Mouse (Mus musculus): ENCODE data around the gene Akt2.

Akt2 gene

GRCm38 (mm10) chr7:27591266-27592216 lies at the start of gene Akt2:
TSS of gene Akt2 (plus strand) at chr7:27591552.
- peak; percentile 79 to 85 for DNase-seq (ENCODE audit: low spot score in 2 of 2)

GRCm38 (mm10) chr7:27541922-27542321 lies 49.4 kb upstream of the Akt2 start:
- DNase-seq (ENCODE audit: low spot score in 2 of 2) = no peak

GRCm38 (mm10) chr7:27542392-27543033 lies 48.8 kb upstream of the Akt2 start:
- peak; percentile 73 to 86 for DNase-seq (ENCODE audit: low spot score in 2 of 2)

GRCm38 (mm10) chr7:27543065-27543464 lies 48.3 kb upstream of the Akt2 start:
- DNase-seq (ENCODE audit: low spot score in 2 of 2) = no peak

GRCm38 (mm10) chr7:27543851-27544250 lies 47.5 kb upstream of the Akt2 start:
- DNase-seq (ENCODE audit: low spot score in 2 of 2) = no peak

- DNase-seq (ENCODE audit: low spot score in 2 of 2) = no peak
Measured at GRCm38 (mm10) chr7:27544675-27545370, 46.5 kb upstream of the Akt2 start.

GRCm38 (mm10) chr7:27549597-27549996 lies 41.8 kb upstream of the Akt2 start:
- no peak for DNase-seq (ENCODE audit: low spot score in 2 of 2)

- DNase-seq (ENCODE audit: low spot score in 2 of 2) = no peak
Measured at GRCm38 (mm10) chr7:27552070-27552469, 39.3 kb upstream of the Akt2 start.

GRCm38 (mm10) chr7:27552931-27553513 lies 38.3 kb upstream of the Akt2 start, which contains the start of the genes Pld3 and 2310022A10Rik:
TSS of gene Pld3 (minus strand) at chr7:27553218.
TSS of gene 2310022A10Rik (plus strand) at chr7:27553233.
- peak; percentile 85 to 94 for DNase-seq (ENCODE audit: low spot score in 2 of 2)

- DNase-seq (ENCODE audit: low spot score in 2 of 2) = no peak
Measured at GRCm38 (mm10) chr7:27560291-27560887, 31.0 kb upstream of the Akt2 start.

GRCm38 (mm10) chr7:27560978-27561377 lies 30.4 kb upstream of the Akt2 start:
- no peak for DNase-seq (ENCODE audit: low spot score in 2 of 2)

GRCm38 (mm10) chr7:27569580-27570224 lies 21.6 kb upstream of the Akt2 start:
- DNase-seq (ENCODE audit: low spot score in 2 of 2) = no peak

GRCm38 (mm10) chr7:27572133-27572532 lies 19.2 kb upstream of the Akt2 start:
- DNase-seq (ENCODE audit: low spot score in 2 of 2) = no peak

- DNase-seq (ENCODE audit: low spot score in 2 of 2) = no peak
Measured at GRCm38 (mm10) chr7:27574124-27574880, 17.1 kb upstream of the Akt2 start.

- DNase-seq (ENCODE audit: low spot score in 2 of 2) = no peak
Measured at GRCm38 (mm10) chr7:27576914-27577313, 14.4 kb upstream of the Akt2 start.

GRCm38 (mm10) chr7:27577589-27577988 lies 13.8 kb upstream of the Akt2 start:
- no peak for DNase-seq (ENCODE audit: low spot score in 2 of 2)

- no peak for DNase-seq (ENCODE audit: low spot score in 2 of 2)
Measured at GRCm38 (mm10) chr7:27578465-27578864, 12.9 kb upstream of the Akt2 start.

- DNase-seq (ENCODE audit: low spot score in 2 of 2) = no peak
Measured at GRCm38 (mm10) chr7:27580380-27581174, 10.8 kb upstream of the Akt2 start.

- DNase-seq (ENCODE audit: low spot score in 2 of 2) = no peak
Measured at GRCm38 (mm10) chr7:27586861-27587260, 4.5 kb upstream of the Akt2 start.
